Mouse (Mus musculus): ENCODE data around the gene Lrrc9. TPM values are rescaled to one million over a fixed set of nuclear protein-coding genes. Genes with fewer than 3 reads are reported as not detected.

Lrrc9 gene
- polyA plus RNA-seq, 1 experiment: 0.07 TPM

Other genes with a start within 250 kb of the Lrrc9 start
- 2.8 and 2.9 TPM in 2 replicates for gene Rtn1, start 32.8 kb upstream of the Lrrc9 start, polyA plus RNA-seq (2012; rRNA removed)
- gene Pcnx4, start 94.5 kb downstream of the Lrrc9 start, polyA plus RNA-seq (2012; rRNA removed): 7.9 and 9.0 TPM in 2 replicates
- gene Gm4756, start 207.8 kb downstream of the Lrrc9 start, polyA plus RNA-seq (2012; rRNA removed): not detected in 2 replicates
- gene Dhrs7, start 223.0 kb downstream of the Lrrc9 start, polyA plus RNA-seq (2012; rRNA removed): 88.7 and 94.8 TPM in 2 replicates